Mouse (Mus musculus) cortical plate, adult 2 months (tissue): ENCODE results near the gene Gpx5. TPM values are rescaled to one million over a fixed set of nuclear protein-coding genes. Genes with fewer than 3 reads are reported as not detected.
"Not testable (repeated sequence)": the region's sequence is repeated elsewhere in the genome, so short reads cannot be mapped to it uniquely, and the experiment has no call there.

ENCODE experiments used
- H3K27ac ChIP-seq: fragments of 200-500 bp; 2 replicates; pipeline ENCODE4 v1.5.1; 2012; ENCODE audit warnings: low read length, control low read depth, inconsistent platforms; ENCODE audit not compliant: insufficient read depth
- H3K4me1 ChIP-seq: fragments of 200-500 bp; 2 replicates; pipeline ENCODE4 v1.6.1; 2011; ENCODE audit warnings: low read length; ENCODE audit not compliant: control insufficient read depth, insufficient read depth
- H3K4me3 ChIP-seq: fragments of 200-500 bp; 2 replicates; pipeline ENCODE4 v1.5.1; 2011; ENCODE audit warnings: mild to moderate bottlenecking, low read length, control low read depth; ENCODE audit not compliant: insufficient read depth
- CTCF ChIP-seq: fragments of 200-500 bp; IDR thresholded peaks from 2 replicates; pipeline ENCODE4 v1.5.1; 2011; ENCODE audit warnings: mild to moderate bottlenecking, control low read depth, low read length; ENCODE audit not compliant: insufficient read depth; ENCODE audit errors: extremely low read depth
- POLR2A ChIP-seq: fragments of 200-500 bp; IDR thresholded peaks from 2 replicates; pipeline ENCODE4 v1.6.1; 2011; ENCODE audit warnings: mild to moderate bottlenecking, low read length, control low read depth; ENCODE audit not compliant: insufficient read depth; ENCODE audit errors: extremely low read depth
- polyA plus RNA-seq: library from polyadenylated mRNA; depleted of rRNA; stranded (reverse); fragments of >200 nt; gene quantifications from 2 replicates; pipeline ENCODE4 v1.2.3, GENCODE M21; 2012

The Gpx5 gene
- polyA plus RNA-seq, 1 experiment, result 0.10 TPM

DNA sequence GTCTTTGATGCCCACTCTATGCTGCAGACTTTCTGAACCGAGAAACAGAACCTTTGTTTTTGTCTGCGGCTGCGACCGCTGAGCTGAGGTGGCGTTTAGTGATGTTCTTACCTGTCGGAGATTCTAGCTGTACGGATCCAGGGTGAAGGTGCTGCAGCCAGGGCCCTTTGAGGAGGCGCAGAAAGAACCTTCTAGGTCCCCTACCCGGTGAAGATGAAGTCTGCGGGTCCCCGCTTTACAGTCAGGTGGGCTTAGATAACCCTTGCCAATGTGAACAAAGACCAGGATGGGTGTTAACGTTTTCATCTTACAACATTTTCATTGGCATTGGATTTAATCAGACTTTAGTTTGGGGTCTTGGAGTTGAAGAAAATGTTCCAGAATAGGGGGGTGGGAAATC is 39.0 kb downstream of the Gpx5 start:
- TF ChIP-seq POLR2A, result no peak
- TF ChIP-seq CTCF, result no peak
- Histone ChIP-seq H3K4me1 (no peaks in the 10 kb centered on the region), H3K27ac (no peak overlapping the region), H3K4me3 (peak overlapping the region; percentile 55)

DNA sequence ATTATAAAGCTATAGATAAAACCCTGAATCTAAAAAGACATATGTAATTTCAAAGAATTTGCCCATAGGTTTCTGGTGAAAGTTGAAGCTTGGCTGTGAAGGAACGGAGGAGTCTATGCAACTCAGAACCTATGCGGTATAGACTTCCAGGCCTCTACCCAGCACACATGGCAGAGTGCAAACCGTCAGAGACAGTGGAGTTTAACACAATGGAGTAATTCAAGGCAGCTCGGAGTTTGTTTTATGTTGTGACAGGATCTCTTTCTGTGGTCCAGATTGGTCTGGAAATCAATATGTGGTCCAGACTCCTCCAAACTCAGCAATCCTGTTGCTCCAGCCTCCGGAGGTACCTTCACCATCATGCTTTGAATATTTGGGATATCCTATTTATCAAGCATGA is 39.5 kb downstream of the Gpx5 start:
- no peak overlapping the region for H3K27ac ChIP-seq
- H3K4me3 ChIP-seq, result peak overlapping the region; percentile 55; the same call in 1 of the 2 replicates
- TF ChIP-seq CTCF (no peak), POLR2A (no peak)
- no peaks in the 10 kb centered on the region for H3K4me1 ChIP-seq

DNA sequence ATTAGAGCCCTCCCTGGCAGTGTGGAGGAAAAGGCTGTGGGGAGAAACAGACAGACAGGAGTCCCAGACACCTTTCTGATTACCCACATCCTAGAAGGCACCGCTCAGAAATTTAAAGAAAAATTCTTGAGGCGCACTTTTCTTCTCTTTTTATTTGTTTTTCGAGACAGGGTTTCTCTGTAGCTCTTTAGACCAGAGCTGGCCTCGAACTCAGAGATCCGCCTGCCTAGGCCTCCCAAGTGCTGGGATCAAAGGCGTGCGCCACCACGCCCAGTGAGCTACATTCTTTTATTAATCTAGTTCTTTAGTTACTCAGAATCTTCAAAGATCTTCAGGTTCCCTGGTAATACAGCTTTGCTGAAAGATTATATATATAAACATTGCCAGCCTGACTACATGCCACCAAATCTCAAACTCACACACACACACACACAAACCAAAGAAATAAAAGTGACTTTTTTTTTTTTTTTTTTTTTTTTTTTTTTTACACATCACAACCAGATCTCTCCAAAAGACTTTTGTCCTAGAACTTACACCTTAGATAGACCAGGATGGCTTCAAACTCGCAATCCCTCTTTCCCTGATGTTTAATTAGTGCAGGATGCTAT is 42.4 kb downstream of the Gpx5 start:
- Histone ChIP-seq H3K4me1 (no peaks in the 10 kb centered on the region), H3K27ac (no peak overlapping the region), H3K4me3 (no peak overlapping the region)
- no peak for TF ChIP-seq CTCF
- no peak for TF ChIP-seq POLR2A

DNA sequence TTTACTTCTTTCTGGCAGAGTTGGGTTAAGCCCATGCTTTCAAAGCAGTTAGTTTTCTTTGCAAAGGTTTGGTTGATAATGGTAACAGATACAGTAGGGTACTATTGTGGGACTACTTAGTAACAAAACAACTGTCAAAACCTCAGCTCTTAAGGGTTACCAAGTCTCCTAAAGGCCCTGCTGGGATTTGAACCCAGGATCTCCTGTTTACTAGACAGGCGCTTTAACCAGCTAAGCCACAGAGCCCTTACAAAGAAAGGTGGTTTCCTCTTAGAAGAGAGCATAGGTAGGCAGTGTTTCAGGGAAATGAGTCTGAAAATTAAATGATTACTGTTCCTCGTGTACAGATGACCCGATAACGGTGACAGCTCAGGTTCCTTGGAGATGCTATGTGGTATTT is 43.5 kb downstream of the Gpx5 start:
- Histone ChIP-seq H3K4me3 (no peak overlapping the region), H3K27ac (no peak overlapping the region), H3K4me1 (no peaks in the 10 kb centered on the region)
- TF ChIP-seq POLR2A (no peak), CTCF (no peak)

GRCm38 (mm10) chr13:21246276-21246675 is 46.3 kb downstream of the Gpx5 start:
- Histone ChIP-seq H3K27ac (no peak overlapping the region), H3K4me3 (no peak overlapping the region), H3K4me1 (peaks cover 2% of the 10 kb centered on the region)
- TF ChIP-seq POLR2A (no peak), CTCF (no peak)

- H3K27ac ChIP-seq, H3K4me1 ChIP-seq, H3K4me3 ChIP-seq: not testable (repeated sequence)
These were observed 47.6 kb downstream of the Gpx5 start for GRCm38 (mm10) chr13:21244967-21245366.

DNA sequence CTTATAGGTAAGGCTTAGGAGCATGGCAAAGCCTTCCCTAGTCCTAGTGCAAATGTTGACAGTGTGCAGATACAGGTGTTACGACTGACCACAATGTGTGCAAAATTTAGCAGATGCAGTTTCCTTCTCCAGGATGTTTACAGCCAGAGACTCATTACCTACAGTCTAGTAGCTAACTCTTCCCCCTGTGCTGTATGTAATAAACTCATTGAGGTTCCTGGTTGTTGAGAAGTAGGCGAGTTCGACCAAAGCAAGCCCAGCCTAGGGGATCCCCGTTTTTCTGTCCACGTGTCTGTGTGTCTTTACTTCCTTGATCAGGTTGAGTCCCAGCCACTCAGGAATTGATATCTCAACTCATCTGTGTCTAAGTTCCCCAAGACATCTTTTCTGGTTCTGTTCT is 48.4 kb downstream of the Gpx5 start:
- no peak for TF ChIP-seq CTCF
- no peak for TF ChIP-seq POLR2A
- Histone ChIP-seq H3K27ac (no peak overlapping the region), H3K4me1 (peaks cover 2% of the 10 kb centered on the region), H3K4me3 (no peak overlapping the region)

DNA sequence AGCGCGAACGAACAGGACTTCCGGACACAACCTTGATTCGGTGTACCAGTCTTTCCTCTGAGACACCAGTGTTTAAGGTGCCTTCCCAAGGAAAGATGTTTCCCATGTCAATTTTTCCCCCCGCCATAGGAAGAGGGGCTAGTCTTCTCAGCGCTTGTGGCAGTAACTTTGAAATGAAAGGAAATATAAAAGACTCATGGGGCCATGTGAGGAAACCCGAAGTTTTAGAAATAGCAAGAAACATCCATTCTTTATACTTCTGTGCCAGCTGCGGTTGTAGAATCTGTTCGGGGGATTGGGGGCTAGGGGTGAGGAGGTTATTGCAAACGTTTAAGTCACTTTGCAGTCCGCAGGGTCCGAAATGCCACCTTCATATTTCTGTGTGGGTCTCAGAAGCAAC is 49.3 kb downstream of the Gpx5 start:
- Histone ChIP-seq H3K27ac (no peak overlapping the region), H3K4me3 (no peak overlapping the region), H3K4me1 (peaks cover 2% of the 10 kb centered on the region)
- TF ChIP-seq POLR2A (no peak), CTCF (no peak)

DNA sequence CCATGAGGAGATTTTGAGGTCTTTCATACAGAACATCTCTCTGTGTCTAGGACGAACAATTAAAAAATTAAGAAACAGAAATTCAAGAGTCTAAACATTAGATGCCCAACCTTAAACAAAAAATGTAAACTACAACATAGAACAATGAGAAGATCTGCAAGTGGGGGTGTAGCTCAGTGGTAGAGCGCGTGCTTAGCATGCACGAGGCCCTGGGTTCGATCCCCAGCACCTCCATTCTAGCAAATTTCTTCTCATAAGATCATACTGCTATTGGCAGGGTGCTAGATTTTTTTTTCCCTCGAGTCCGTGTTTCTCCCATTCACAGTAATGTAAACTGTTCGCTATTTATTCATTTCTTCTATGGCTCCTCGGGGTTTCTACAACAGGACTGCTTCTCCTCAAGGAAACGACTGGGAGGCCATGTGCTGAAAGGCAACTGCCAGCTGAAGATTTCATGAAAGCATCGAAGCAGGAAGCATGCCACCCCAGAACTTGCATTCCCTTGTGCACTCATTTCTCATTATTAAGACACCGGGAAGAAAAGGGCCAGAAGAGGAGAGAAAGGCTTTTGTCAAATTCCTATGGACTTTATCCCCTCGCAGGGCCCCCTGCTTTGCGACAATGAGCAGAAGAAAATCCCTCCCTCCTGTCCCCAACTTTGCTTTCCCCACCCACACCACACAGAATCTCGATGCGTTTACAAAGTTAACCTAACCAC is 50.0 kb downstream of the Gpx5 start:
- H3K4me3 ChIP-seq, result no peak overlapping the region
- H3K4me1 ChIP-seq, result peaks cover 2% of the 10 kb centered on the region
- TF ChIP-seq POLR2A (no peak), CTCF (no peak)
- no peak overlapping the region for H3K27ac ChIP-seq

DNA sequence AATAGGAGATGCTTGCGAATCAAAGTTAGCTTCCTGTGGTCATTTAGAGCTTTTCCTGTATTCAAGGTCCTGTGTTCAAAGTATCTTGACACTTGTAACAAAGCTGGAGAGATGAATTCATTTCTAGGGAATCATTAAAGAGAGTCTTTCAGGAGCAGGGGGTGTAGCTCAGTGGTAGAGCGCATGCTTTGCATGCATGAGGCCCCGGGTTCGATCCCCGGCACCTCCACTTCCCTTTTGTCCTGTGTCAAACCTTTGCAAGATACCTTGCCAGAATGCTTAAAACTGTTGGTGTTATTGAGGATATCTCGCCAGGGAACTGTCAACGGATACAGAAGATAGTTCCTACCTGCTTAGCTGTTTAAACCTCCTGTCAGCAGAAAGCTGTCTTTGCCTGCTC is 51.7 kb downstream of the Gpx5 start:
- Histone ChIP-seq H3K4me1 (peaks cover 2% of the 10 kb centered on the region), H3K27ac (no peak overlapping the region), H3K4me3 (no peak overlapping the region)
- no peak for TF ChIP-seq CTCF

- H3K4me1 ChIP-seq, result peaks cover 2% of the 10 kb centered on the region; the same call in 1 of the 2 replicates
- TF ChIP-seq CTCF, result no peak
- no peak for TF ChIP-seq POLR2A
These were observed 55.4 kb downstream of the Gpx5 start for GRCm38 (mm10) chr13:21237161-21237560.

More at GRCm38 (mm10) chr13:21237161-21237560, 55.4 kb downstream of the Gpx5 start:
- no peak overlapping the region for H3K27ac ChIP-seq
- no peak overlapping the region for H3K4me3 ChIP-seq
